Mouse (Mus musculus) embryonic facial prominence, embryonic 15.5 days (tissue): ENCODE results near the gene Dlgap1. TPM values are rescaled to one million over a fixed set of nuclear protein-coding genes. Genes with fewer than 3 reads are reported as not detected.
"Not testable (repeated sequence)": the region's sequence is repeated elsewhere in the genome, so short reads cannot be mapped to it uniquely, and the experiment has no call there.

Experiments
- ATAC-seq: fragments of 200-750 bp; cut with Nextera tagmentation; 2 replicates; pipeline ENCODE4 v1.8.0; 2017; ENCODE audit warnings: low read depth, moderate TSS enrichment; ENCODE audit not compliant: insufficient number of reproducible peaks, low FRiP score, low TSS enrichment
- H3K27ac ChIP-seq: fragments of 300-500 bp; sonication (generic); replicated peaks from 2 replicates; pipeline ENCODE4 v1.5.1; 2015; ENCODE audit warnings: mild to moderate bottlenecking, inconsistent platforms
- H3K27me3 ChIP-seq: fragments of 300-500 bp; sonication (generic); 2 replicates; pipeline ENCODE4 v1.6.1; 2015; ENCODE audit warnings: inconsistent platforms
- H3K36me3 ChIP-seq: fragments of 300-500 bp; sonication (generic); 2 replicates; pipeline ENCODE4 v1.6.1; 2015; ENCODE audit warnings: mild to moderate bottlenecking, inconsistent platforms
- H3K4me1 ChIP-seq: fragments of 300-500 bp; sonication (generic); 2 replicates; pipeline ENCODE4 v1.6.1; 2015; ENCODE audit warnings: inconsistent platforms
- H3K4me2 ChIP-seq: fragments of 300-500 bp; sonication (generic); replicated peaks from 2 replicates; pipeline ENCODE4 v1.6.1; 2015; ENCODE audit warnings: mild to moderate bottlenecking, inconsistent platforms
- H3K4me3 ChIP-seq: fragments of 300-500 bp; sonication (generic); replicated peaks from 2 replicates; pipeline ENCODE4 v1.5.1; 2015; ENCODE audit warnings: mild to moderate bottlenecking, inconsistent platforms
- H3K9ac ChIP-seq: fragments of 300-500 bp; sonication (generic); 2 replicates; pipeline ENCODE4 v1.6.1; 2015; ENCODE audit warnings: inconsistent platforms
- H3K9me3 ChIP-seq: fragments of 300-500 bp; sonication (generic); replicated peaks from 2 replicates; pipeline ENCODE4 v1.6.1; 2016; ENCODE audit warnings: inconsistent platforms
- WGBS: fragments of 180-500 bp; shearing (Covaris S2); methylation state at CpG from one replicate; pipeline ENCODE4 v1.1.7; 2015; 5-methylcytosine and 5-hydroxymethylcytosine counted together
- polyA plus RNA-seq: library from polyadenylated mRNA; unstranded; fragments of >200 nt; fragmentation: Nextera tagmentation; extraction: Ambion mirVana; gene quantifications from 2 replicates; pipeline ENCODE4 v1.2.1, GENCODE M21; 2015

Gene Dlgap1
- polyA plus RNA-seq, 1 experiment from 2014 or later, result 4.9 TPM

GRCm38 (mm10) chr17:70815001-70815400, 846.1 kb downstream of the Dlgap1 start:
- ATAC-seq, result no peak
- no peaks in the 10 kb centered on the region for H3K9me3 ChIP-seq
- no peaks in the 10 kb centered on the region for H3K36me3 ChIP-seq
- 0 out of 2 replicates have a peak, but pooled peaks cover 5% of the 10 kb centered on the region for H3K4me1 ChIP-seq
- no peak overlapping the region for H3K27ac ChIP-seq
- no peak overlapping the region for H3K4me2 ChIP-seq
- H3K4me3 ChIP-seq, result no peak overlapping the region
- H3K27me3 ChIP-seq, result peaks cover 28% of the 10 kb centered on the region
- H3K9ac ChIP-seq, result no peak overlapping the region
- WGBS, result 53% methylated on average over 8 of the region's 8 CpGs

GRCm38 (mm10) chr17:70817862-70818451, 849.1 kb downstream of the Dlgap1 start:
- no peaks in the 10 kb centered on the region for H3K36me3 ChIP-seq
- 0 out of 2 replicates have a peak, but pooled peaks cover 5% of the 10 kb centered on the region for H3K4me1 ChIP-seq
- H3K27me3 ChIP-seq, result peaks cover 31% of the 10 kb centered on the region
- WGBS, result 4% methylated on average over 51 of the region's 51 CpGs
- H3K27ac ChIP-seq, result no peak overlapping the region
- H3K4me2 ChIP-seq, result peak overlapping the region; percentile 85
- H3K9me3 ChIP-seq, result no peaks in the 10 kb centered on the region
- peak overlapping the region; percentile 53 for H3K4me3 ChIP-seq
- no peak for ATAC-seq
- peak overlapping the region; percentile 35 for H3K9ac ChIP-seq

GRCm38 (mm10) chr17:70823083-70823482, 854.2 kb downstream of the Dlgap1 start:
- no peak for ATAC-seq
- no peak overlapping the region for H3K4me2 ChIP-seq

GRCm38 (mm10) chr17:70826227-70826626, 857.4 kb downstream of the Dlgap1 start:
- H3K9me3 ChIP-seq, result no peaks in the 10 kb centered on the region
- no peak overlapping the region for H3K27ac ChIP-seq
- WGBS, result 85% methylated on average over 12 of the region's 12 CpGs
- H3K27me3 ChIP-seq, result no peaks in the 10 kb centered on the region
- ATAC-seq, result no peak
- no peak overlapping the region for H3K4me2 ChIP-seq
- no peak overlapping the region for H3K9ac ChIP-seq
- no peak overlapping the region for H3K4me3 ChIP-seq
- no peaks in the 10 kb centered on the region for H3K36me3 ChIP-seq
- no peaks in the 10 kb centered on the region for H3K4me1 ChIP-seq

More at GRCm38 (mm10) chr17:70823083-70823482, 854.2 kb downstream of the Dlgap1 start:
- no peak overlapping the region for H3K9ac ChIP-seq
- no peak overlapping the region for H3K4me3 ChIP-seq
- H3K36me3 ChIP-seq, result no peaks in the 10 kb centered on the region
- H3K27ac ChIP-seq, result no peak overlapping the region
- H3K27me3 ChIP-seq, result peaks cover 17% of the 10 kb centered on the region
- H3K9me3 ChIP-seq, result no peaks in the 10 kb centered on the region
- 76% methylated on average over 8 of the region's 8 CpGs for WGBS
- 0 out of 2 replicates have a peak, but pooled peaks cover 2% of the 10 kb centered on the region for H3K4me1 ChIP-seq

- H3K36me3 ChIP-seq, H3K9me3 ChIP-seq, H3K4me1 ChIP-seq, H3K27me3 ChIP-seq, H3K4me2 ChIP-seq, ATAC-seq, H3K4me3 ChIP-seq, H3K27ac ChIP-seq, H3K9ac ChIP-seq: not testable (repeated sequence)
- 77% methylated on average over 11 of the region's 11 CpGs for WGBS
Observed at GRCm38 (mm10) chr17:70827463-70828179, 858.7 kb downstream of the Dlgap1 start.

- H3K9me3 ChIP-seq, result no peaks in the 10 kb centered on the region
- 71% methylated on average over 4 of the region's 4 CpGs for WGBS
- H3K36me3 ChIP-seq, result no peaks in the 10 kb centered on the region
- H3K4me1 ChIP-seq, result no peaks in the 10 kb centered on the region
- H3K9ac ChIP-seq, result no peak overlapping the region
- no peak overlapping the region for H3K4me3 ChIP-seq
- ATAC-seq, result no peak; the same call in 1 of the 2 replicates
- H3K27me3 ChIP-seq, result no peaks in the 10 kb centered on the region
- H3K27ac ChIP-seq, result no peak overlapping the region
- H3K4me2 ChIP-seq, result no peak overlapping the region
Observed at GRCm38 (mm10) chr17:70828180-70828528, 859.3 kb downstream of the Dlgap1 start.

GRCm38 (mm10) chr17:70828569-70828968, 859.7 kb downstream of the Dlgap1 start:
- no peaks in the 10 kb centered on the region for H3K4me1 ChIP-seq
- no peak overlapping the region for H3K4me2 ChIP-seq
- no peaks in the 10 kb centered on the region for H3K36me3 ChIP-seq
- H3K27ac ChIP-seq, result no peak overlapping the region
- no peak overlapping the region for H3K4me3 ChIP-seq
- WGBS, result 80% methylated on average over 2 of the region's 2 CpGs
- no peaks in the 10 kb centered on the region for H3K27me3 ChIP-seq
- no peak overlapping the region for H3K9ac ChIP-seq
- H3K9me3 ChIP-seq, result no peaks in the 10 kb centered on the region
- no peak for ATAC-seq

- WGBS, result 82% methylated on average over 6 of the region's 6 CpGs
- Histone ChIP-seq H3K4me3 (no peak overlapping the region), H3K36me3 (no peaks in the 10 kb centered on the region), H3K4me1 (peaks cover under 1% of the 10 kb centered on the region; the same call in 1 of the 2 replicates), H3K9me3 (no peaks in the 10 kb centered on the region), H3K4me2 (no peak overlapping the region), H3K27me3 (no peaks in the 10 kb centered on the region), H3K27ac (no peak overlapping the region), H3K9ac (no peak overlapping the region)
- no peak for ATAC-seq
Observed at GRCm38 (mm10) chr17:70829217-70829616, 860.3 kb downstream of the Dlgap1 start.

- Histone ChIP-seq H3K4me2 (no peak overlapping the region), H3K4me1 (peaks cover 10% of the 10 kb centered on the region), H3K27me3 (no peaks in the 10 kb centered on the region), H3K9ac (no peak overlapping the region), H3K4me3 (no peak overlapping the region), H3K9me3 (no peaks in the 10 kb centered on the region), H3K36me3 (no peaks in the 10 kb centered on the region), H3K27ac (no peak overlapping the region)
- WGBS, result 79% methylated on average over 23 of the region's 23 CpGs
- no peak for ATAC-seq
Observed at GRCm38 (mm10) chr17:70829943-70830715, 861.3 kb downstream of the Dlgap1 start.

GRCm38 (mm10) chr17:70831591-70831990, 862.7 kb downstream of the Dlgap1 start:
- WGBS, result 80% methylated on average over 4 of the region's 4 CpGs
- no peaks in the 10 kb centered on the region for H3K36me3 ChIP-seq
- H3K4me3 ChIP-seq, result no peak overlapping the region
- H3K27ac ChIP-seq, result no peak overlapping the region
- H3K9me3 ChIP-seq, result no peaks in the 10 kb centered on the region
- H3K27me3 ChIP-seq, result no peaks in the 10 kb centered on the region
- no peak overlapping the region for H3K4me2 ChIP-seq
- peaks cover 16% of the 10 kb centered on the region for H3K4me1 ChIP-seq
- H3K9ac ChIP-seq, result no peak overlapping the region
- ATAC-seq, result no peak

GRCm38 (mm10) chr17:70832544-70832943, 863.7 kb downstream of the Dlgap1 start:
- H3K36me3 ChIP-seq, result no peaks in the 10 kb centered on the region
- no peak overlapping the region for H3K27ac ChIP-seq
- no peak overlapping the region for H3K4me3 ChIP-seq
- no peaks in the 10 kb centered on the region for H3K9me3 ChIP-seq
- no peak for ATAC-seq
- H3K4me1 ChIP-seq, result peaks cover 19% of the 10 kb centered on the region
- H3K4me2 ChIP-seq, result no peak overlapping the region
- no peaks in the 10 kb centered on the region for H3K27me3 ChIP-seq
- no peak overlapping the region for H3K9ac ChIP-seq
- WGBS, result 86% methylated on average over 9 of the region's 9 CpGs
